Mouse (Mus musculus) MEL (cell line): ENCODE measurements at regions not wholly inside any gene's neighbourhood (a gene's known extent, or its start where the extent isn't known, plus 50 kb on each side); places are given as distances from the start of the nearest gene placed in this dataset.

Experiments used
- CTCF ChIP-seq, 3 experiments: IDR thresholded peaks in 2 of 3; conservative IDR thresholded peaks in 1 of 3; 2 replicates each; pipeline ENCODE4 v1.5.1; 2011 to 2012; ENCODE audit warnings: low read length in 3 of 3, low read depth in 2 of 3, mild to moderate bottlenecking in 2 of 3, improper control_type of control experiment in 1 of 3, inconsistent platforms in 1 of 3, mixed read lengths in 1 of 3, moderate library complexity in 1 of 3; ENCODE audit not compliant: control insufficient read depth in 1 of 3, insufficient read depth in 1 of 3, poor library complexity in 1 of 3, severe bottlenecking in 1 of 3
- EP300 ChIP-seq, 2 experiments: IDR thresholded peaks; 2 replicates each; pipeline ENCODE4 v1.6.1; 2011; ENCODE audit warnings: improper control_type of control experiment in 2 of 2, low read length in 2 of 2, low read depth in 1 of 2, mild to moderate bottlenecking in 1 of 2
- GABPA ChIP-seq: IDR thresholded peaks from 2 replicates; pipeline ENCODE4 v1.6.1; 2012; ENCODE audit warnings: low read depth, mild to moderate bottlenecking, inconsistent platforms, low read length, improper control_type of control experiment, moderate library complexity
- GATA1 ChIP-seq: IDR thresholded peaks from 2 replicates; pipeline ENCODE4 v1.6.1; 2011; ENCODE audit warnings: low read depth, low read length, improper control_type of control experiment
- JUND ChIP-seq: IDR thresholded peaks from 2 replicates; pipeline ENCODE4 v1.6.1; 2011; ENCODE audit warnings: low read depth, mild to moderate bottlenecking, improper control_type of control experiment, low read length
- MAFK ChIP-seq: IDR thresholded peaks from 2 replicates; pipeline ENCODE4 v1.6.1; 2011; ENCODE audit warnings: low read depth, mild to moderate bottlenecking, low read length, improper control_type of control experiment, borderline replicate concordance
- MYC ChIP-seq: IDR thresholded peaks from 2 replicates; pipeline ENCODE4 v1.6.1; 2011; ENCODE audit warnings: low read depth, mild to moderate bottlenecking, low read length, improper control_type of control experiment, moderate library complexity
- NRF1 ChIP-seq: IDR thresholded peaks from 2 replicates; pipeline ENCODE4 v1.6.1; 2014; ENCODE audit warnings: low read depth, mild to moderate bottlenecking, inconsistent platforms, low read length, improper control_type of control experiment, moderate library complexity; ENCODE audit not compliant: poor library complexity, insufficient read depth, severe bottlenecking
- POLR2A ChIP-seq, 2 experiments: IDR thresholded peaks; 2 replicates each; pipeline ENCODE4 v1.6.1; 2011 to 2012; ENCODE audit warnings: low read length in 2 of 2, mild to moderate bottlenecking in 2 of 2, control low read depth in 1 of 2, improper control_type of control experiment in 1 of 2, low read depth in 1 of 2, moderate library complexity in 1 of 2; ENCODE audit not compliant: control insufficient read depth in 1 of 2, insufficient read depth in 1 of 2, poor library complexity in 1 of 2
- SIN3A ChIP-seq: IDR thresholded peaks from 2 replicates; pipeline ENCODE4 v1.6.1; 2012; ENCODE audit warnings: low read length, improper control_type of control experiment, inconsistent platforms
- UBTF ChIP-seq: IDR thresholded peaks from 2 replicates; pipeline ENCODE4 v1.6.1; 2012; ENCODE audit warnings: low read depth, mild to moderate bottlenecking, inconsistent platforms, low read length, improper control_type of control experiment, moderate library complexity, borderline replicate concordance; ENCODE audit not compliant: insufficient read depth
- USF1 ChIP-seq: IDR thresholded peaks from 2 replicates; pipeline ENCODE4 v1.6.1; 2014; ENCODE audit warnings: low read depth, mild to moderate bottlenecking, inconsistent platforms, low read length, improper control_type of control experiment, moderate library complexity
- ZKSCAN1 ChIP-seq: IDR thresholded peaks from 2 replicates; pipeline ENCODE4 v1.6.1; 2012; ENCODE audit warnings: low read depth, mild to moderate bottlenecking, inconsistent platforms, low read length, improper control_type of control experiment, moderate library complexity
- ZNF384 ChIP-seq: IDR thresholded peaks from 2 replicates; pipeline ENCODE4 v1.6.1; 2012; ENCODE audit warnings: low read depth, mild to moderate bottlenecking, inconsistent platforms, low read length, improper control_type of control experiment

DNA sequence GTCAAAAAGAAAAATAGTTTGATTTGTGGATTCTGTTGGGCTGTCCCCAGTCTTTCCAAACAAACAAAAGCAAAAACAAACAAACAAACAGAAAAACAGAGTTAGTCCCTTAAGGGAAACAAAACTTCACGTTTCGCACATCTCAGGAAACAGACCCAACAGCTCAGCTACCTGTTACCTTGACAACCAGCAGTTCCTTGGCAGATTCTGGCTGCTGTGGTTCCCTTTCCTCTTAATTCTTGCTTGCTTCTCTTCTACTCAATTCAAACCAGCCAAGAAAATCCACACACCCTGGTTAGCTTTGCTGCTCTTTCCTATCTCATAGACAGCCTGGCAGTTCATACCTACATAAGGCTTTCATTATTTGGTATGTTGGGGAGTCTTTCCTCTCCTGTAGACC lies 821.6 kb downstream of the Dach1 start:
- TF ChIP-seq MYC (no peak), GABPA (no peak), USF1 (no peak), CTCF (IDR thresholded peaks at IDR 0.05 in 2 of 3, conservative IDR thresholded peaks at IDR 0.05 in 1 of 3; ENCODE audit: control insufficient read depth in 1 of 3, insufficient read depth in 1 of 3, low read depth in 2 of 3, low read length in 3 of 3, poor library complexity in 1 of 3, severe bottlenecking in 1 of 3) (no peak), UBTF (no peak), POLR2A (IDR thresholded peaks at IDR 0.05; ENCODE audit: control insufficient read depth in 1 of 2, insufficient read depth in 1 of 2, low read depth in 1 of 2, low read length in 2 of 2, poor library complexity in 1 of 2) (no peak), MAFK (no peak), GATA1 (no peak), JUND (no peak), EP300 (IDR thresholded peaks at IDR 0.05; ENCODE audit: low read depth in 1 of 2, low read length in 2 of 2) (no peak), NRF1 (no peak), SIN3A (no peak), ZNF384 (no peak), ZKSCAN1 (no peak)
